Mouse (Mus musculus) cerebellum, adult 11 months (tissue): ENCODE measurements around the gene Ptma.

ENCODE experiments used
- DNase-seq: peaks from one replicate; pipeline ENCODE4 v3.0.0; 2022

Ptma gene

DNA sequence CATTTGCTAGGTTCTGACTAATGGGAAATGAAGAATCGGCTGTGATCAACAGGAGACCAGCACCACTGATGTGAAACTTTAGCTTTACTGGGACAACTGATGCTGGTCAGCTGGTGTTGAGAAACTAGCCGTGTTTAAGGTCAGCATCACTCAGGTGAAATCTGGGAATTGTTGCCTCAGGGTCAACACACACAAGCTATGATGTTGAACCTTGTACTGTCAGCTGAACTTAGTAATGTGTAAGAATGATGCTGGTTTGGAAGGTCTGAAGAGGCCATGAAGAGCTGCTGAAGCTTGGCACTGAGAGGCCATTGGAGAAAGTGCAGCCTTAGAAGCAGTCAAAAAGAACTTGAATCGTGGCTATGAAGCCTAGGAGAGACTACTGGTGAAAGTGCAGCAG, 29.1 kb downstream of the Ptma start:
- no peak for DNase-seq

DNA sequence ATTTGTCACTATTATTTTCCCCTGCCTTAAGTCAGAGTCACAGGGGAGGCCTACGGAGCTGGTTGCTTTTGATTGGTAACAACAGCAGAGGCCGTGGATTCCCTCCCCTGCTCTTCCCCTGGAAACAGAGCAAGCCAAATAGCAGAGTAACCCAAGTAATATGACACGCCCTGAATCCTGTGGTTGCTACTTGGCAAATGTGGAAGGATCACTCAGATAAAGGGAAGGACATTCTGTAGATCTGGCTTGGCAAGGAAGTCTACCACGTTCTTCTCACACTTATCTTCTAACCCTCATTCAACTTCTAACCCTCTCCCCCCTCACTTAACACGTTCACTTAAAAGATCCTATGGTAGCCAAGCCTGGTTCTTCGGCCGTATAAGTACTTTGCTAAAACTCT, 31.3 kb downstream of the Ptma start:
- DNase-seq, result no peak

DNA sequence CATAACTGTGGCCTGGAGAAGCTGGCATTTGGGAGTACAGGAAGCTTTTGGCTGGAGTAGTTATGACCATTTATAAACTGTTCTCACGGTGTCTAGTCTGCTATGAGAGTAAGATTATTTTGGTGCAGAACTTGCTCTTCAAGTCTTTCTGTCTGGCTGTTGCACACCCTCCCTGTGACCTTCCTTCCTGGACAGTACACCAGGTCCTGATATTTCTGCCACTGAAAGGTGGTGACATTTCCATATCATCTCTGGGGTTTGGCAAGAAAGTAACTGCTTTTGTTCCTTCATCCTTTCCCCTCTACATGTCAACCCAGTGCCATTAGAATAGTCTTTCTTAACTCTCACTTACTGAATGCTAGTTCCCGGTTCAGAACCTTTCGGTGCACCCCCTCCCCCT, 32.7 kb downstream of the Ptma start:
- no peak for DNase-seq

GRCm38 (mm10) chr1:86562663-86563062, 36.1 kb downstream of the Ptma start:
- DNase-seq, result no peak

DNA sequence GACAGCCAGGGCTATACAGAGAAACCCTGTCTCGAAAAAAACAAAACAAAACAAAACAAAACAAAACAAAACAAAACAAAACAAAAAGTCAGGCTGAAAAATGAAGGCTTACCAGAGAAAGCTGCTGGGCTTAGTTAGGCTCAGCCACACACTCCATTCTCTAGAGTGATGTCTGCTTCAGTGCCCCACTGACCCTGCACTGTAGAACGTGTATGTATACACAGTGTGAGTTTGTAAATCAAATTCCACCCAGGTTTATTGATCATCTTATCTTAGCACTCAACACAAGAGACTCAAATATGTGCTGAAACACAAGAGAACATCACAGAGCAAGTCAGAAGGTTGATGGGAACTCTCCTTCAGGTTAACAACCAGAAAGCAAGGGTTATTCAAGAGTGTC, 41.9 kb downstream of the Ptma start:
- no peak for DNase-seq

DNA sequence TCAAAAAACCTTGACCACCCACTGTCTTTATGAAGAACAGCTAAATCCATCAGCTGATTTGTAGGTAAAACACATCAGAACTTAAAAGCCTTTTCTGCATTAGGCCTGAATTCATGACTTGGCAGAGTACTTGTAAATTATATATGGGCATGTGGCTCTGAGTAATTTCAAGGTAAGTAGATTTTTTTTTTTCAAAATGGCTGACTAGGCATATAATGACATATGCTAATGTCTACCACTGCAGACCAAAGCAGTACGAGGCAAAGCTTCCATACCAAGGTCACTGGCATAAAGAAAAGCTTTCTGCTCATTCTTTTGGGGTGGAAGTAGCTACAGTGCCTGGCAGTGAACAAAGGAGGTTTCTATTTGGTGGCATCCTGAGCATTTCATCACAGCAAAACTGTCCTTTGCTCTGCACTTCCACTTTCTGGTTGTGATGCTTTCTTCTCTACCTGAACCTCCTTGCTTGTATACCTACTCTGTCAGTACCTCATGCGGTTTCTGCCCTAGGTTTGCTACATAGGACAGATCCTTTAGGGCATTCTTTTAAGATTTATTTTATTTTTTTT, 42.9 kb downstream of the Ptma start:
- DNase-seq, result no peak

DNA sequence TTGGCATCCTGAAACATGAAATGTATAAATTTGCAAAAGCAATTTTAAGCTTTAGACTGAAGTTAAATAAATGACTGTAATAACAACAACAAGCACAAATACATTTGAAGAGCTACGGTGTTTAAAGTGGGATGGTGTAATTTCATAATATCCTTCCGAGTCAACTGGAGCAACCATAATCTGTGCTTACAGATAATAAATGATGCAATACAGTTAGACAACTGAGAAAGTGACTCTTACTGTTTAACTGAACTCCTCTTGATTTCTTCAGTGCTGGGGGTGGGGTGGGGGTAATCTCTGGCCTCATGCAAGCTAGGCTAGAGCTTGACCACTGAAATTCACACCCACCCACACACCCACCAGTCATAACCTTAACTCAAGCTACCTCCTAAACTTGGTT, 44.9 kb downstream of the Ptma start:
- no peak for DNase-seq

DNA sequence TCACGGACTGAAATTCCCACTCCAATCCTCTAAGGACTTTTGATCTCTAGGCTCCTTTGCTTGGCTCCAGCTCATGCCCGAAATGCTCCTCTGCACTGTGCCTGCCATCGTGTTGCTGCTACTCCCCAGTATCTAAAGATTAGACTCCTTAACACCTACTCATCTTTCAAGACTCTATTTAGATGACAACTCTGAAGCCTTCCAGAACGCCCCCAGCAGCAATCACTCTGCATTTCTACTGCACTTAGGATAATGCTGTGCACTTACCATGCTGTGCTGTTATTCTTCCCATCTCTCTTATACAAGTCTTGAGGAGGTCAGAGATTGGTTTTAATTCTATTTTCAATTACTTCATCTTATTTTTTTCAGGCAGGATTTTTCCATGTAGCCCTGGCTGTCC, 45.4 kb downstream of the Ptma start:
- DNase-seq, result no peak
